ENCODE assay signal across 9 mouse cellular contexts in the genomic region with DNA sequence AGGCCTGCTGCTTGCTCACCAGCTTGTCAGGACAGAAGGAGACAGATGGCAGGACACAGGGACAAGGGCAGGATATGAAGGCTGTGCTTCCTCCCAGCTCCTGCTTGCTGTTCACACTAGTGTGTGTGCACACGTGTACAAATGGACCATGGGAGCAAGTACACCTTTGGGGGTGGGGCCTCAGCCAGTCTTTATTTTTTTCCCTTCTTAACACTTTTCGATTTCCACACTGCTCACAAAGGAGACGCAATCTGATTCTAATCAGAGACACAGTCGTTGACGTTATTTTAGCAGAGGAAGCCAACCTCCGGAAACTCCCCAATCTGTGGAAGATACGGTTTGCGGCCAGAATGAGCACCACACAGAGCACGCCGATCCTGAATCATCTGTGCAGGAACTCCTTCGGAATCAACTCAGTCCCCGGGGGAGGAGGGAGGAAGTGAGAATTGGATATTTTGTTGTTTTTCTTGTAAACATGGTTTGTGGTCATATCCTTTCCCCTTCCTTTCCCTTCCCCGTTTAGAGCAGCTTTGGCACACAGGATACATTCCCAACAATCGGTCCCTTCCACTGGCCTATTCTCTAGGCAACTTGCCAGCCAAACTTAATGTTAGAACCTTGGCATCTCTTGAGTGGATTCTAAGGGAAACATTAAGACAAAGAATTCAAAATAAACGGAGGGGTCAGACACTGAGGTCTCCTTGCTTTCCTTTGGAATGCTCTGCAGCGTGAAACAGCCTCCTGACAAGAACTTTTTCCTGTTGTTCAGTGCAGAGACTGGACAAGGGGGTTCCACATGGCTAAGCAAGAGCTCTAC. TPM values are rescaled to one million over a fixed set of nuclear protein-coding genes. Genes with fewer than 3 reads are reported as not detected.
DNase-seq lines count a peak whose midpoint lies in the region; ATAC-seq and TF ChIP-seq lines count a peak whose summit lies in the region.
"Had no signal": no experiment of that assay in that cellular context is flagged by ENCODE, and none has a peak within 500 bp of the region (broad histone marks: within the 10 kb centered on the region; RNA-seq: fewer than 3 reads in every experiment).

No protein-coding gene starts in this region.

- H3K36me3 ChIP-seq in heart, embryonic 11.5 days (ENCODE audit: control insufficient read depth, insufficient read depth, low read length) = no peaks in the 10 kb centered on the region
- no peaks in the 10 kb centered on the region for H3K36me3 ChIP-seq in kidney, postnatal 0 days (ENCODE audit: insufficient read depth, low read length)
- H3K36me3 ChIP-seq in macrophage (ENCODE audit: inconsistent target) = no peaks in the 10 kb centered on the region
- H3K36me3 ChIP-seq: neural tube, embryonic 12.5 days had no signal

- no peak overlapping the region for H3K4me2 ChIP-seq in heart, embryonic 11.5 days
- H3K4me2 ChIP-seq in kidney, postnatal 0 days (ENCODE audit: low read length) = no peak overlapping the region
- H3K4me2 ChIP-seq: neural tube, embryonic 12.5 days had no signal

- H3K27me3 ChIP-seq in heart, embryonic 11.5 days (ENCODE audit: control insufficient read depth, insufficient read depth, low read length) = no peaks in the 10 kb centered on the region
- no peaks in the 10 kb centered on the region for H3K27me3 ChIP-seq in kidney, postnatal 0 days (ENCODE audit: insufficient read depth, low read length)
- H3K27me3 ChIP-seq: neural tube, embryonic 12.5 days had no signal

- H3K79me2 ChIP-seq in macrophage (ENCODE audit: inconsistent target) = no peaks in the 10 kb centered on the region

- 50% methylated on average over 16 of the region's 16 CpGs for WGBS in heart, embryonic 11.5 days (ENCODE audit: insufficient replicate concordance)
- WGBS in kidney, postnatal 0 days = 7% methylated on average over 16 of the region's 16 CpGs
- 14% methylated on average over 16 of the region's 16 CpGs for WGBS in macrophage (ENCODE audit: missing documents)

- no peak overlapping the region for H3K9ac ChIP-seq in heart, embryonic 11.5 days (ENCODE audit: low read depth, low read length)
- no peak overlapping the region for H3K9ac ChIP-seq in kidney, postnatal 0 days (ENCODE audit: low read depth, low read length)
- H3K9ac ChIP-seq: neural tube, embryonic 12.5 days had no signal

- H3K4me1 ChIP-seq in bone marrow macrophage, adult 2 months (ENCODE audit: control insufficient read depth, insufficient read depth, low read length) = peaks cover 14% of the 10 kb centered on the region
- H3K4me1 ChIP-seq in heart, embryonic 11.5 days (ENCODE audit: control insufficient read depth, insufficient read depth, low read length) = peaks cover 9% of the 10 kb centered on the region; the same call in 1 of the 2 replicates
- H3K4me1 ChIP-seq in kidney, postnatal 0 days (replicated peaks; ENCODE audit: insufficient read depth, low read length) = peaks cover 21% of the 10 kb centered on the region; the same call in 1 of the 2 replicates
- H3K4me1 ChIP-seq: neural tube, embryonic 12.5 days had no signal

- DNase-seq in layer of hippocampus, adult 2 months (ENCODE audit: low spot score in 2 of 2) = peak in 1 of 2 experiments; percentile 17
- no peak for DNase-seq in layer of hippocampus, postnatal 25 days (ENCODE audit: extremely low spot score in 1 of 2, low spot score in 1 of 2)
- DNase-seq in kidney, postnatal 0 days (ENCODE audit: low spot score) = peak; percentile 97
- no peak for DNase-seq in left cerebral cortex, adult 8-10 months (ENCODE audit: low spot score in 2 of 2)
- no peak for DNase-seq in retina, postnatal 1 day

- no peak for TF ChIP-seq POLR2A in bone marrow macrophage, adult 2 months (IDR thresholded peaks at IDR 0.05; ENCODE audit: borderline replicate concordance, low read depth, low read length)

- peak overlapping the region; percentile 64; the same call in 1 of the 2 replicates for H3K27ac ChIP-seq in layer of hippocampus, adult 2 months
- peak overlapping the region; percentile 71 for H3K27ac ChIP-seq in bone marrow macrophage, adult 2 months (ENCODE audit: insufficient read depth, low read depth, low read length)
- H3K27ac ChIP-seq in heart, embryonic 11.5 days (ENCODE audit: low read depth, low read length) = peak overlapping the region; percentile 79
- peak overlapping the region; percentile 81 for H3K27ac ChIP-seq in kidney, postnatal 0 days
- peak overlapping the region; percentile 58 for H3K27ac ChIP-seq in macrophage
- H3K27ac ChIP-seq: neural tube, embryonic 12.5 days had no signal

- ATAC-seq in heart, embryonic 11.5 days (replicated peaks; ENCODE audit: insufficient number of reproducible peaks, low FRiP score, low TSS enrichment) = peak; percentile 40; the same call in 1 of the 2 replicates
- ATAC-seq in kidney, postnatal 0 days (replicated peaks; ENCODE audit: low FRiP score, low read depth) = peak; percentile 67

- H3K9me3 ChIP-seq in heart, embryonic 11.5 days (replicated peaks; ENCODE audit: control insufficient read depth, low read length) = no peaks in the 10 kb centered on the region
- H3K9me3 ChIP-seq in kidney, postnatal 0 days (replicated peaks; ENCODE audit: low read length) = no peaks in the 10 kb centered on the region
- H3K9me3 ChIP-seq: neural tube, embryonic 12.5 days had no signal

- no peak for TF ChIP-seq CTCF in layer of hippocampus, adult 2 months (conservative IDR thresholded peaks at IDR 0.05)
- TF ChIP-seq CTCF in bone marrow macrophage, adult 2 months (IDR thresholded peaks at IDR 0.05; ENCODE audit: low read depth, low read length) = no peak
- no peak for TF ChIP-seq CTCF in kidney, postnatal 0 days (IDR thresholded peaks at IDR 0.05; ENCODE audit: low read depth)

- H3K4me3 ChIP-seq in layer of hippocampus, adult 2 months = no peak overlapping the region
- H3K4me3 ChIP-seq in bone marrow macrophage, adult 2 months (ENCODE audit: insufficient read depth, low read length) = peak overlapping the region; percentile 19
- no peak overlapping the region for H3K4me3 ChIP-seq in heart, embryonic 11.5 days (ENCODE audit: low read depth, low read length)
- no peak overlapping the region for H3K4me3 ChIP-seq in kidney, postnatal 0 days (replicated peaks; ENCODE audit: low read depth, low read length)
- no peak overlapping the region for H3K4me3 ChIP-seq in macrophage (ENCODE audit: inconsistent target)
- H3K4me3 ChIP-seq: neural tube, embryonic 12.5 days had no signal

RNA-seq across cellular contexts. Expression of a gene that starts 6.7 kb away (rescaled TPM):
- total RNA-seq in layer of hippocampus, adult 2 months (2021) = under 1 TPM; 0.22 to 0.51 TPM
- total RNA-seq in layer of hippocampus, postnatal 25 days (2021) = under 1 TPM; 0.19 to 0.54 TPM
- polyA plus RNA-seq in bone marrow macrophage, adult 2 months (2012; ENCODE audit: insufficient read depth, insufficient read length, missing spikeins) = not detected in 2 replicates
- polyA plus RNA-seq in heart, embryonic 11.5 days (2014; fragmentation: Nextera tagmentation; extraction: Ambion mirVana) = 0.74 and 1.5 TPM in 2 replicates
- 0.22 and 0.29 TPM in 2 replicates for polyA plus RNA-seq in kidney, postnatal 0 days (2015; fragmentation: Nextera tagmentation; extraction: Ambion mirVana)
- not detected for total RNA-seq in macrophage (2018; cell fraction: chromatin; rRNA removed)
- total RNA-seq in macrophage (2018; cell fraction: cytosol; rRNA removed) = under 1 TPM in 1 of 26 experiments, not detected in 25; 0.10 TPM
- not detected for total RNA-seq in macrophage (2018; cell fraction: nucleus; rRNA removed)
- not detected in 3 replicates for polyA plus RNA-seq in macrophage (2018)
- under 1 TPM in 2 of 4 experiments, not detected in 2; 0.17 to 0.32 TPM for total RNA-seq in left cerebral cortex, adult 8-10 months (2022)
- polyA plus RNA-seq: neural tube, embryonic 12.5 days had no signal
